Mouse (Mus musculus): Measurements from ENCODE around the gene Gm49339.

GRCm38 (mm10) chr10:51520021-51520420 is 39.6 kb downstream of the Gm49339 start:
- no peak for TF ChIP-seq POLR2A (IDR thresholded peaks at IDR 0.05; ENCODE audit: borderline replicate concordance, extremely low read depth, insufficient read depth, insufficient read length, poor library complexity, severe bottlenecking)
- TF ChIP-seq CTCF (IDR thresholded peaks at IDR 0.05; ENCODE audit: borderline replicate concordance, extremely low read depth, insufficient read depth, insufficient read length) = no peak
